Mouse (Mus musculus) olfactory bulb, adult 2 months (tissue): Measurements from ENCODE around the gene Stip1. TPM values are rescaled to one million over a fixed set of nuclear protein-coding genes. Genes with fewer than 3 reads are reported as not detected.

Source experiments
- H3K27ac ChIP-seq: fragments of 200-500 bp; 2 replicates; pipeline ENCODE4 v1.5.1; 2012; ENCODE audit warnings: low read depth, low read length; ENCODE audit not compliant: insufficient read depth
- H3K4me1 ChIP-seq: fragments of 200-500 bp; 2 replicates; pipeline ENCODE4 v1.6.1; 2012; ENCODE audit warnings: low read length; ENCODE audit not compliant: control insufficient read depth, insufficient read depth
- H3K4me3 ChIP-seq: fragments of 200-500 bp; 2 replicates; pipeline ENCODE4 v1.5.1; 2012; ENCODE audit warnings: mild to moderate bottlenecking, low read depth, low read length, moderate library complexity; ENCODE audit not compliant: insufficient read depth
- CTCF ChIP-seq: fragments of 200-500 bp; IDR thresholded peaks from 2 replicates; pipeline ENCODE4 v1.5.1; 2012; ENCODE audit warnings: low read depth, mild to moderate bottlenecking, low read length, moderate library complexity; ENCODE audit not compliant: insufficient read depth
- POLR2A ChIP-seq: fragments of 200-500 bp; IDR thresholded peaks from 2 replicates; pipeline ENCODE4 v1.6.1; 2012; ENCODE audit warnings: mild to moderate bottlenecking, low read depth, low read length, moderate library complexity; ENCODE audit not compliant: insufficient read depth
- WGBS: fragments of 180-500 bp; shearing (Covaris S2); methylation state at CpG from one replicate; pipeline ENCODE4 v1.1.7; 2018; 5-methylcytosine and 5-hydroxymethylcytosine counted together
- polyA plus RNA-seq: library from polyadenylated mRNA; stranded (reverse); fragments of >200 nt; gene quantifications from 2 replicates; pipeline ENCODE4 v1.2.4, GENCODE M21; 2012; ENCODE audit warnings: low replicate concordance; ENCODE audit not compliant: missing spikeins, insufficient read depth, insufficient read length

Gene Stip1
- polyA plus RNA-seq, 1 experiment, result 145 TPM

DNA sequence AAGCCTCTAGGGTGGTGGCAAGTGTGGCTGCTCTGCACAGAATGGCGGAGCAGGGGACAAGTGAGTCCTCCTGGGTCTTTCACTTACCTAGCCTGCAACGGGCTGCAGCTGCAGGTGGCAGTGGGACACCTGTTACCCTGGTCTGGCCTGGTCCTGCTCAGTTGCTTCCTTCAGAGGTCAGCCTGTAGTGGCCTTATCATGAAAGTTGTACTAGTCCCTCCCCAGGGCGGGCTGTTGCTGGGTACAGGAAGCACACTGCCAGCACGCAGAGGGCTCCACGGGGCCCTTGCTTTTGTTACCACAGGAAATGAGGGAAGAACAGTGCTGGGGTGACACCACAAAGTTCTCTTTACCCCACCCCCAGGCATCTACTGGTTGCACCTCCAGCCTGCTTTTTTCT lies 20.6 kb downstream of the Stip1 start, which contains the start of gene Fermt3:
Fermt3 (minus strand) TSS at position 279 of the 400 bp plus-strand sequence.
- no peak within 1 kb of the TSS; the same call in 1 of the 2 replicates for H3K4me3 ChIP-seq
- TF ChIP-seq CTCF (no peak), POLR2A (no peak)
- 0 out of 2 replicates have a peak within 1 kb of the TSS, but pooled peaks have one; percentile 29 for H3K27ac ChIP-seq
- no peaks in the 10 kb centered on the region for H3K4me1 ChIP-seq
- 83% methylated on average over 5 of the region's 5 CpGs for WGBS

DNA sequence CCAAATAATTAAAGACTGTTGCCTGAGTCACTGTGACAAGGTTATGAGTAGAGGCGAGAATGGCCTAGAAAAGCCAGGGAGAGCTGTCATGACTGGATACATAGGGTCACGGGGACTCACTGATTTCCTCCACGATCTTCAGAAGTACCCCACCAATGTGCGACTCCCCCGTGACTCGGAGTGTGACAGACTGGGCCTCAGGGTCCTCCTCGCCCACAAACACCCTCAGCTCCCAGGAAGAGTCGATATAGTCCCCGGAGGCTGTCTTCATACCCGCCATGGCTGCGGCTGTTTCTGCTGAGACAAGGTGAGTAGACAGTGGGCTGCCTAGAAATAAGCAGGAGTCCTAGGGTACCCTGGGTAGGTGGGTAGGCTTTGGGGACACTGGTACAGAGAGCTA lies 21.2 kb downstream of the Stip1 start:
- 81% methylated on average over 11 of the region's 11 CpGs for WGBS

DNA sequence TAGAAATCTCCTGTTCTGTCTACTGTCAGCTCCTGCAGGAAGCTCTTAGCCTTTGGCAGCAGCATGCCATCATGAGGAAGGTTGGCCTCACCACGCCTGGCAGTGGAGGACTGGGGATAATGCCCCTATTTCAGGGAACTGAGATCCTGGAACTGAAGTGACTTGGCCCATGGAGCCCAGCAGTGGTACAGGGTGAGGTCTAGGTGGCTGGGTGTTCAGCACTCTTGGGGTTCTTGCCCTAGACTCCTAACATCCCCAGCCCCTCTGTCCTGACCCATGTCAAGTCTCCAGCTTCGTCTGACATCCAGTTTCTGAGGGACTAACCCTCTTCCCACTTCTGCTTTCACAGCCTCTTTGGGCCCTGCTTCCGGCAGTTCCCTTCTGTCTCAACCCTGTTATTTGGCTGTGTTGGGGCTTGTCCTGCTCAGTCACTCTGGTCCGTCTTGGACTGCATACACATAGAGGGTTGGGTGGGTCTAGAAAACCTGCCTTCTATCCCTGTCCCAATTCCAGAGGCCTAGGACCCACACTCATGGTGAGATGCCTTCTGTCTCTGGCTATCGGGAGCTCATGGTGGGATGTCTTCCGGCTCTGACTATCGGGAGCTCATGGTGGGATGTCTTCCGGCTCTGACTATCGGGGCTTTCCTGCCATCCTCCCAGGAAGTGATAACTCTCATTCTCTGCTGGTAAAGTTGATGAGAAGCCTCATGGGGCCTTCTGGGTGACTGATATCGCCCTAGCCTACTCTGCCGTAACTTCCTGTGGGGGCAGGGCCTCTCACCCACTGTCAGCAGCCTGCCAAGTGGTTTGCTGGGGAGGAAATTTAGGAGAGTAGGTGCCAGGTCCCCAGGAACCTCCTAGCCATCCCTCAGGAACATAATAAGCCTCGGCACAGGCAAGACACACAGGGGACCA lies 22.0 kb downstream of the Stip1 start:
- TF ChIP-seq CTCF (no peak), POLR2A (no peak)
- Histone ChIP-seq H3K4me3 (no peak overlapping the region), H3K4me1 (no peaks in the 10 kb centered on the region), H3K27ac (no peak overlapping the region)
- WGBS, result 83% methylated on average over 12 of the region's 12 CpGs

More for the DNA sequence above, 21.2 kb downstream of the Stip1 start:
- Histone ChIP-seq H3K4me1 (no peaks in the 10 kb centered on the region), H3K4me3 (no peak overlapping the region), H3K27ac (no peak overlapping the region)
- TF ChIP-seq POLR2A (no peak), CTCF (no peak)

DNA sequence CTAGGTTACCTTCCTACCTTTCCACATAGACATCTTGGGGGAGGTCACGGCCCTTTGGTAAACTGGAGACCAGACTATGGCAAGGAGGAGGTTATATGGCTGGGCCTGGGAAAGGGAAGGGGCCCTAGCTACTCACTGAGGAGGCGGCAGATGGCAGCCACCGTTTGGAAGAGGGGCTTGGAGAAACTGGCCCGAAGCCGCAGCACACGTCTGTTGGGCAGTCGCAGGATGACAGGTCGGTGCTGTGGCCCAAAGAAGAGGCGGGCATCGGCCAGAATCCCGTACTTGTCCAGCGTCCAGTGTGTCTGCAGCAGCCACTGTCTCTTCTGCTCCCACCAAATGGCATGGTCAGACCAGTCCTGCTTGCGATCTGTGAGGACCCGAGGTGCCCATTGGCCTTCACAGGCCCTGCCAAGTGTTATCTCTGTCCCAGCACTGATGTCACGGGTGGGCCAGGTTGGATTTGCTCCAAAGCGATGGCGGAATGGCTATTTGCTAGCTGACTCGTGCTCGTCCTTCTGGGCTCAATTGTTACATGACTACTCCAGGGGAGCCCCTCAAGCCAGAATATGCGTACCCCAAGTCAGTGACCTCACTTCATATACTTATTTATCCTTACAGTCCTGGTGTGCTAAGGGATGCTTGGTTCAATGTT lies 25.2 kb downstream of the Stip1 start:
- 93% methylated on average over 20 of the region's 20 CpGs for WGBS
- TF ChIP-seq CTCF (no peak), POLR2A (no peak)
- Histone ChIP-seq H3K4me1 (no peaks in the 10 kb centered on the region), H3K27ac (no peak overlapping the region), H3K4me3 (no peak overlapping the region)

DNA sequence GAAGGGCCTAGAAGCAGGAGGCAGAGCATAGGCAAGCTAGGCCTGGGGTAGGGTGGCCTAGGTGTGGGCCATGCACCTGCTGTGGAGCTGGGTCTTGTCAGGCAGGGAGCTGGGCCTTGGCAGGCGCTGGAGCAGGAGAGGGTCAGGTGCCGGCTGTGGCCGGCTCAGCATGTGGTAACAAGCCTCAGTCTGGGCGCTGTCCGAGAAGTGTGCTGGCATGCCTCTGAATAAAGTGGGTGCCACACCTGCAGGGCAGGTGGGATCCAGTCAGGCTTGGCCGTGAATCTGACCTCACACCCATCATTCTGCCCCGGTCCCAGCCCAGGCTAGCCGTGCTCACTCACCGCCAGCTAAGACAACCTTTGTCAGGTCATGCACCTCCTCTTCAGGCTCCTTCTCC lies 25.8 kb downstream of the Stip1 start:
- H3K27ac ChIP-seq, result no peak overlapping the region
- WGBS, result 87% methylated on average over 9 of the region's 9 CpGs
- H3K4me3 ChIP-seq, result no peak overlapping the region
- TF ChIP-seq POLR2A (no peak), CTCF (no peak)
- no peaks in the 10 kb centered on the region for H3K4me1 ChIP-seq

DNA sequence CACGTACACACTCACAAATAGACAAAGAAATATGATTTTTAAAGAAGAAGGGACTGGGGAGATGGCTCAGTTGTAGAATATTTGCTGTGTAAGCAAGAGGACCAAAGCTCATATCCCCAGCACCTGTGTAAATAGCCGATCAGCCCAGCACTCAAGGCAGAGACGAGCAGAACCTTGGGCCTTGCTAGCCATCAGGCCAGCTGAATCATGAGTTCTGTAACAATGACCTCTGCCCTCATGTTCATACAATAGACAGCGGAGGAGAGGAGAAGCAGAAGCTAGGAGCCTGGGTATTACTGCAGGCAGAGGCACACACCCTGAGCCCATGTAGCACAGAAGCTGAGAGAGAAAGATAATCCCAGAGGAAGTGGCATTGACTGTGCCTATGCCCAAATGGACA lies 27.3 kb downstream of the Stip1 start:
- 87% methylated on average over 4 of the region's 4 CpGs for WGBS
- Histone ChIP-seq H3K4me1 (no peaks in the 10 kb centered on the region), H3K4me3 (no peak overlapping the region), H3K27ac (no peak overlapping the region)
- no peak for TF ChIP-seq POLR2A

DNA sequence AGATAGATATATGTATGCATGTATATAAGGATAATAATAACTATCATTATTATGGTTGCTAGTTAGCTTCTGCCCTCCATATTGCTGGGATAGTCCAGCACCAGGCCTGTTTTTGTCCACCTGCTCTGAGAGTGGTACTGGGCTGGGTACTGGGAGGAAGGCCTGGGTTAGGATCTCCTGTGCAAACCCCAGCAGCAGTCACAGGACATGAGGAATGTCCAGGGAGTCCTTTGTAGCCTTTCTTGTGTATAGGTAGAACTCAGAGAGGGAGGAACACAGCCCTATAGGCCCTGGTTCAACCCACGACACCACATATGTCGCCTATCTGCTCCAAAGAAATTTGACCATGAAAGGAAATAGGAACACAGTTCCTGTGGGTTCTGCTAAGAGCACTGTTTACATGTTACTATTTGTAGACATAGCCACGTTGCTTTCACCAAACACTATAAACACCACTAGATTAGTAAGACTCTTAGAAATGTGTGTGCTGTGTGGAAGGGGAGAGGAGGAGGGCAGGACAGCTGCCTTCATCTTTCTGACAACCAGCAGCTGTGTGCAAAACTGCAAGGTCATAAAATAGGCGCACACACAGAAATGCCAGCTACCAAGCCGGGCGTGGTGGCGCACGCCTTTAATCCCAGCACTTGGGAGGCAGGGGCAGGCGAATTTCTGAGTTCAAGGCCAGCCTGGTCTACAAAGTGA lies 32.7 kb downstream of the Stip1 start:
- TF ChIP-seq POLR2A (no peak), CTCF (no peak)
- peaks cover 2% of the 10 kb centered on the region for H3K4me1 ChIP-seq
- H3K27ac ChIP-seq, result peak overlapping the region; percentile 90
- 49% methylated on average over 9 of the region's 9 CpGs for WGBS
- H3K4me3 ChIP-seq, result no peak overlapping the region

DNA sequence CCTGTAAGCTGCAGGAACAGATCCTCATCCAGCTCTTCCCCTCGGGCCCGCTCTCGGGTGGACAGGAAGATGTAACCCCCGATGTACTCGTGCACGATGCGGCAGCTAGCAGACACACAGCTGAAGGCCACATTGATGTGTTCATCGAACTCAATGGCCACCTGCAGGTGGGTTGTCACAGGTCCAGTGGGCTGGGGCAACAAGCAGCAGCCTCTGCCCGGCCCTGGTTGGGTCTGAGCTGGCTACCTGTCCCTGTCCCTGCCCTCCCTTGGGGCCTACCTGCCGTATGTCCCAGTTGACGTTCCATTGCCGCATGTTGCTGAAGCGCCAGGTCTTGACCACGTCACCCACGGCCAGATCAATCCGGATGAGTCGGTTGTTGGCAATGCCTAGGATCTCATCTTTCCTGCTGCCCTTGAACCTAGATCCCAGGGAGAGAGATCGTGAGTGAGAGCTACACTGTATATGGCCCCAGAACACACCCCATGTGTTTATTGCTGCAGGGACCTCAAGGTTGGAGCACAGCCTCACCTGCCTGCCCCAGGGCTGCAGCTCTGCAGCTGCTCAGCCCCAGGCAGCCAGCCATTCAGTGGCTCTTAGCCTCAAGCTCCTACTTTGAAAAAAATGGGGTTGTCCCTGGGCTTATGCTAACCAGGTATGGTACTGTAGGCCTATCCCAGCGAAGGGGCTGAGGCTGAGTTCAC lies 40.3 kb downstream of the Stip1 start:
- 92% methylated on average over 19 of the region's 19 CpGs for WGBS
- Histone ChIP-seq H3K4me1 (peaks cover 28% of the 10 kb centered on the region), H3K27ac (no peak overlapping the region), H3K4me3 (no peak overlapping the region)
- TF ChIP-seq CTCF (no peak), POLR2A (no peak)
